Mouse (Mus musculus): ENCODE results near the gene Tbcd.

- TF ChIP-seq EP300 (IDR thresholded peaks at IDR 0.05; ENCODE audit: low read depth) (no peak), CTCF (IDR thresholded peaks at IDR 0.05; ENCODE audit: low read depth) (no peak)
Observed at GRCm38 (mm10) chr11:121479476-121480203, 27.9 kb downstream of the Tbcd start.

All from liver, postnatal 0 days (tissue).